Mouse (Mus musculus): ENCODE results near the gene Olfr525.

DNA sequence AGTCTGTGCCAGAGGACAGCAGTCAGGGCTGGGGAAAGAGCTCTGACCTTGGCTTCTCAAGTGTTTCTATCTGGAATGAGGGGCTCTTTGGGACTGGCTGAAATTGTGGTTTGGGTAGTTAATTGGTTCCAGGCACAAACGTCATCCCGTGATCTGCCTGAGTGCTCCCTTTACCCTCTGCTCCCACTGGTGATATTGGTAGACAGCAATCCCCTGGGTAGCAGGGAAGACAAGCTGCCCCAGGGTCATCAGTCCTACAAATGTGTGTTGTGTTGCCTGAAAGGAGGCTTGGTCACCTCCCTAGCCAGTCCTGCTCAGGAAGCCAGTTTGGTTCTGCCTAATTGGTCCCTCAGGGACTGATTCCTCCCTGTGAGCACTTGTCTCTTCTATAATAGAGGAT, 13.1 kb downstream of the Olfr525 start, which contains the start of gene Olfr527:
- TF ChIP-seq CTCF (IDR thresholded peaks at IDR 0.05; ENCODE audit: insufficient read depth, low read depth, low read length), result no peak
- TF ChIP-seq POLR2A (IDR thresholded peaks at IDR 0.05; ENCODE audit: insufficient read depth, low read depth, low read length), result no peak
